Mouse (Mus musculus): ENCODE results near the gene Rtl4. TPM values are rescaled to one million over a fixed set of nuclear protein-coding genes. Genes with fewer than 3 reads are reported as not detected.

Rtl4 gene
- 0.10 and 0.47 TPM in 2 replicates for polyA plus RNA-seq (2016; fragmentation: Nextera tagmentation; extraction: Ambion mirVana)

DNA sequence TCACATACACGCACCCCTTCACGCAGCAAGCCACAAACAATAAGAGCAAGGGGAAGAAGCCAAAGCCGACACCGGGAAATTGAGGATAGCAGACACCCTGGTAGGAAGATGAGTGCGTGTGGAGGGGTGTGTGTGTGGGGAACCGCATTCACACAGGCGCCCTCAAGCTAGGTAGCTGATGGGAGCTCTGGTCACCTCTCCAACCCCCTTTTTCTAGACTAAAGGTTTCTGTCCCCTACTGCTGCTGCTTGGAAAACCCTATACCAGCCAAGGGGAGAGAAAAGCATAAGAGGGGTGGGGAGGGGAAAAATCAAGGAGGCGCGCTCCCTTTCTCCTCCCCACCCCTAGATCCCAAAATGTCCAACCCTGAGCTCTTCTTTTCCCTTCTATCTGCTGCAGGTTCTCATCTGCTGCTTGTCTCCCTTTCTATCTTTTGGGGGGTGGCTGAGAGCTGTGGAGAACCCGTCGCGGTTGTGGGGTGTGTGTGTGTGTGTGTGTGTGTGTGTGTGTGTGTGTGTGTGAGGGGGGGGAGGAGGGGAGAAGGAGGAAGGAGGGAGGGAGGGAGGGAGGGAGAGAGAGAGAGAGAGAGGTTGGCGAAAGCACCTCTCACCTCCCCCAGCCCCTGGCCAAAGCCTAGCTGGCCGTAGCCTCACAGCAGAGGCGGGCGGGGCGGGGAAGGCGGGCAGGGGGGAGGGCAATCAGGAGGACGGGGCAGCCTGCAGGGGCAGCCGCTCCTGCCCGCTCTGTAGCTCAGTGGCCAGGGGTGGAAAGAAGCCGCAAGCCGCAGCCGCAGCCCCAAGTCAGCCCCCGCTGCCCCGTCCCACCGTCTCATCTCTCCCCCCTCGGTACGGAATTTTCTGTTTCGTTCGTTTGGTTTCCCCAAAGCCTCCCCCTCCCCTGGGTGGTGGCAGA lies at the start of gene Rtl4:
Gene Rtl4 (plus strand): TSS at position 701 of the 912 bp plus-strand sequence.
- Histone ChIP-seq H3K27me3 (ENCODE audit: low read depth, poor library complexity, severe bottlenecking) (peaks cover 77% of the 10 kb centered on the region), H3K9me3 (replicated peaks) (no peaks in the 10 kb centered on the region)

DNA sequence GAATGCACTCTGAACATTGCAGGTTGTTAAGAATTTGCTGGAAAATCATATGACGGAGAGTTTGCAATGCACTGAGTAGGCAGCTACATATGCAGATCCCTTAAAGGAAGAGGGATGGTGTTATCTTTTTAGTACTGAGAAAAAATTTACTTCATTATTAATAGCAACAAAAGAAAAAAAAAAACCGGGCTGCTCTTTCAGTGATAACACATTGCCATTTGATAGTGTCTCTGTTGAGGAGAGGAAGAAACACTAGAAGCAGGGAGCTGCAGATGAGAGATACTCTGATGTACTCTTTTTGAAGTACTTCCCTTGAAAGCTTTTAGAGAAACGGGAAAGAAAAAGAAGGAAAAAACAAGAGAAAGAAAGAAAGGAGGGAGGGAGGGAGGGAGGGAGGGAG lies 44.0 kb upstream of the Rtl4 start:
- H3K4me3 ChIP-seq: no peak overlapping the region
- H3K36me3 ChIP-seq: no peaks in the 10 kb centered on the region
- DNase-seq (ENCODE audit: low spot score): no peak
- no peaks in the 10 kb centered on the region for H3K27me3 ChIP-seq (ENCODE audit: low read depth, poor library complexity, severe bottlenecking)
- H3K9me3 ChIP-seq (replicated peaks): no peaks in the 10 kb centered on the region
- WGBS: 74% methylated on average over 2 of the region's 3 CpGs
- no peaks in the 10 kb centered on the region for H3K4me1 ChIP-seq
- H3K27ac ChIP-seq (replicated peaks): no peak overlapping the region

More for the DNA sequence above, at the start of gene Rtl4:
- Histone ChIP-seq H3K4me3 (peak within 1 kb of the TSS; percentile 59), H3K36me3 (no peaks in the 10 kb centered on the region), H3K27ac (replicated peaks) (peak within 1 kb of the TSS; percentile 55; the same call in 1 of the 2 replicates), H3K4me1 (0 out of 2 replicates have a peak, but pooled peaks cover 15% of the 10 kb centered on the region)
- 26% methylated on average over 24 of the region's 31 CpGs for WGBS
- DNase-seq (ENCODE audit: low spot score): peak; percentile 14

DNA sequence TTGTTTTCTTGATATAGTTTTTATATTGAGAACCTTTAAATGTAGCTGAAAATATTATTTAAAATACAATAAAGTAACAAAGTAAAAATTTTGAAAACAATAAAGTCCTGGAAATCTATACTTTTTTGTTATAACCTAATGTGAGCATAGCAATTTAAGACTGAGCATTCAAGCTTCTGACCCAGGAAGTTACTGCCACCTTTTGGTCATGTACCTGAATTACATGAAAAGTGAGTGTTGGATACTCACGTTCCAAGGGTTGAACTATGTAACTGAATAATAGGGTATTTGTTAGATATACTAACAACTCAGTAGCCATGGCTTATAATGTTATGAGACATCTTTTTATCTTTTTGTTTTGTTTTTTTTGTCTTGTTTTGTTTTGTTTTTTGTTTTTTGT lies 43.3 kb upstream of the Rtl4 start:
- Histone ChIP-seq H3K36me3 (no peaks in the 10 kb centered on the region), H3K4me1 (no peaks in the 10 kb centered on the region), H3K9me3 (replicated peaks) (no peaks in the 10 kb centered on the region), H3K27ac (replicated peaks) (no peak overlapping the region), H3K4me3 (no peak overlapping the region), H3K27me3 (ENCODE audit: low read depth, poor library complexity, severe bottlenecking) (no peaks in the 10 kb centered on the region)
- 37% methylated on average over 1 of the region's 1 CpGs for WGBS
- DNase-seq (ENCODE audit: low spot score): no peak

GRCm38 (mm10) chrX:144652196-144652595 lies 36.5 kb upstream of the Rtl4 start:
- H3K27me3 ChIP-seq (ENCODE audit: low read depth, poor library complexity, severe bottlenecking): peaks cover 27% of the 10 kb centered on the region; the same call in 1 of the 2 replicates
- 81% methylated on average over 2 of the region's 2 CpGs for WGBS

GRCm38 (mm10) chrX:144687742-144688141 lies 965 bp upstream of the Rtl4 start:
- H3K27ac ChIP-seq (replicated peaks): no peak overlapping the region
- 0 out of 2 replicates have a peak, but pooled peaks cover 15% of the 10 kb centered on the region for H3K4me1 ChIP-seq
- no peak for DNase-seq (ENCODE audit: low spot score)
- peak overlapping the region; percentile 59 for H3K4me3 ChIP-seq
- WGBS: 34% methylated on average over 20 of the region's 20 CpGs
- peaks cover 77% of the 10 kb centered on the region for H3K27me3 ChIP-seq (ENCODE audit: low read depth, poor library complexity, severe bottlenecking)
- H3K9me3 ChIP-seq (replicated peaks): no peaks in the 10 kb centered on the region
- H3K36me3 ChIP-seq: no peaks in the 10 kb centered on the region

More at GRCm38 (mm10) chrX:144652196-144652595, 36.5 kb upstream of the Rtl4 start:
- Histone ChIP-seq H3K4me1 (no peaks in the 10 kb centered on the region), H3K4me3 (no peak overlapping the region), H3K27ac (replicated peaks) (no peak overlapping the region), H3K36me3 (no peaks in the 10 kb centered on the region), H3K9me3 (replicated peaks) (no peaks in the 10 kb centered on the region)
- DNase-seq (ENCODE audit: low spot score): no peak

- WGBS: 33% methylated on average over 1 of the region's 1 CpGs
- peak within 1 kb of the TSS; percentile 55; the same call in 1 of the 2 replicates for H3K27ac ChIP-seq (replicated peaks)
- no peaks in the 10 kb centered on the region for H3K36me3 ChIP-seq
- 0 out of 2 replicates have a peak, but pooled peaks cover 15% of the 10 kb centered on the region for H3K4me1 ChIP-seq
- H3K27me3 ChIP-seq (ENCODE audit: low read depth, poor library complexity, severe bottlenecking): peaks cover 77% of the 10 kb centered on the region
- peak within 1 kb of the TSS; percentile 59 for H3K4me3 ChIP-seq
- no peak for DNase-seq (ENCODE audit: low spot score)
- H3K9me3 ChIP-seq (replicated peaks): no peaks in the 10 kb centered on the region
These were observed 733 bp upstream of the Rtl4 start, which contains the start of gene Trpc5 for GRCm38 (mm10) chrX:144688142-144688206. TSS of gene Trpc5 (minus strand) at chrX:144688180.

DNA sequence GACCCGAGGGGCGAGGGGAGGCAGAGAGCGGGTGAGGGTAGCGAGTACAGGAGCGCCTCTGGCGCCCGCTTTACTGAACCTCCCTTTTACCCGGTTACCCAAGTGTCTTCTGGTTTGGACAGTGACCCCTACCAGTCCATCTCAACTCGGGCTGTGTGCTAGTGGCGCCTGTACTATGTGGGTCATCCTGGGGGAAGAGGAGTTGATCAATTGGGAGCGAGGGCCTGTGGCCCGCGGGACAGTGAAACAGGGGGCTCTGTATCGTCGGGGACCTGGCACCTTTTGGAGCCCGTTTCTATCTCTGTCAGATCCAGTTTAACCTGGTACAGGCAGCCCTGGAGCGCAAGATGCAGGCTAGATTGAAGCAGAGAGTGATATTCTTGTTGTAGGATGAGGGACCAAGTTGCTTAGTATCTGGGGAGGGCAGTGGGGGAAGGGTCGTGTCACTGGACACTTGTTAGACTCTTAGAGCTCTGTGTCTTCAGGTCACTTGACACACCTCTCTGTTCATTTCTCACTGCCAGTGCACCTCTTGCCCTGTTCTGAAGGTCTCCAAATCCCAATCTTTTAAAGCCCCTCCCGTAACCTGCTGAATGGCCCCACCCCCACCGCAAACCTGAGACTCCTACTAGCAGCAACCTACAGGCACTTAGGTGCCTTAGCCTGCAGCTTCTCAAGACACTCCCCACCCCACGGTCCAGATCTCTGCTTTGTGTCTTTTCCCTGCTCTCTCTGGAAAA lies 582 bp downstream of the Rtl4 start:
- H3K27ac ChIP-seq (replicated peaks): peak overlapping the region; percentile 55; the same call in 1 of the 2 replicates
- peaks cover 76% of the 10 kb centered on the region for H3K27me3 ChIP-seq (ENCODE audit: low read depth, poor library complexity, severe bottlenecking)
- peak overlapping the region; percentile 59 for H3K4me3 ChIP-seq
- H3K36me3 ChIP-seq: no peaks in the 10 kb centered on the region
- no peaks in the 10 kb centered on the region for H3K9me3 ChIP-seq (replicated peaks)
- H3K4me1 ChIP-seq: 0 out of 2 replicates have a peak, but pooled peaks cover 15% of the 10 kb centered on the region
- DNase-seq (ENCODE audit: low spot score): peak; percentile 28
- WGBS: 22% methylated on average over 21 of the region's 21 CpGs

GRCm38 (mm10) chrX:144689859-144690181 lies 1.1 kb downstream of the Rtl4 start:
- Histone ChIP-seq H3K4me3 (peak overlapping the region; percentile 59), H3K27ac (replicated peaks) (no peak overlapping the region), H3K9me3 (replicated peaks) (no peaks in the 10 kb centered on the region), H3K36me3 (no peaks in the 10 kb centered on the region), H3K27me3 (ENCODE audit: low read depth, poor library complexity, severe bottlenecking) (peaks cover 70% of the 10 kb centered on the region), H3K4me1 (0 out of 2 replicates have a peak, but pooled peaks cover 15% of the 10 kb centered on the region)
- no peak for DNase-seq (ENCODE audit: low spot score)
- 11% methylated on average over 7 of the region's 7 CpGs for WGBS

GRCm38 (mm10) chrX:144716330-144716729 lies 27.6 kb downstream of the Rtl4 start:
- Histone ChIP-seq H3K27me3 (ENCODE audit: low read depth, poor library complexity, severe bottlenecking) (no peaks in the 10 kb centered on the region), H3K27ac (replicated peaks) (no peak overlapping the region), H3K9me3 (replicated peaks) (no peaks in the 10 kb centered on the region), H3K4me1 (no peaks in the 10 kb centered on the region), H3K36me3 (no peaks in the 10 kb centered on the region), H3K4me3 (no peak overlapping the region)
- DNase-seq (ENCODE audit: low spot score): no peak
- WGBS: 93% methylated on average over 1 of the region's 1 CpGs

GRCm38 (mm10) chrX:144747528-144748049 lies 58.9 kb downstream of the Rtl4 start:
- no peaks in the 10 kb centered on the region for H3K4me1 ChIP-seq
- no peaks in the 10 kb centered on the region; the same call in 1 of the 2 replicates for H3K27me3 ChIP-seq (ENCODE audit: low read depth, poor library complexity, severe bottlenecking)
- H3K27ac ChIP-seq (replicated peaks): no peak overlapping the region
- no peaks in the 10 kb centered on the region for H3K36me3 ChIP-seq
- no peak overlapping the region for H3K4me3 ChIP-seq
- H3K9me3 ChIP-seq (replicated peaks): no peaks in the 10 kb centered on the region
- no peak for DNase-seq (ENCODE audit: low spot score)
- WGBS: 67% methylated on average over 3 of the region's 3 CpGs

GRCm38 (mm10) chrX:144986980-144987379 lies 298.3 kb downstream of the Rtl4 start:
- Histone ChIP-seq H3K4me3 (no peak overlapping the region), H3K9me3 (replicated peaks) (no peaks in the 10 kb centered on the region), H3K27ac (replicated peaks) (no peak overlapping the region), H3K27me3 (ENCODE audit: low read depth, poor library complexity, severe bottlenecking) (0 out of 2 replicates have a peak, but pooled peaks cover 26% of the 10 kb centered on the region), H3K4me1 (no peaks in the 10 kb centered on the region), H3K36me3 (no peaks in the 10 kb centered on the region)
- WGBS: 75% methylated on average over 2 of the region's 2 CpGs
- DNase-seq (ENCODE audit: low spot score): no peak

DNA sequence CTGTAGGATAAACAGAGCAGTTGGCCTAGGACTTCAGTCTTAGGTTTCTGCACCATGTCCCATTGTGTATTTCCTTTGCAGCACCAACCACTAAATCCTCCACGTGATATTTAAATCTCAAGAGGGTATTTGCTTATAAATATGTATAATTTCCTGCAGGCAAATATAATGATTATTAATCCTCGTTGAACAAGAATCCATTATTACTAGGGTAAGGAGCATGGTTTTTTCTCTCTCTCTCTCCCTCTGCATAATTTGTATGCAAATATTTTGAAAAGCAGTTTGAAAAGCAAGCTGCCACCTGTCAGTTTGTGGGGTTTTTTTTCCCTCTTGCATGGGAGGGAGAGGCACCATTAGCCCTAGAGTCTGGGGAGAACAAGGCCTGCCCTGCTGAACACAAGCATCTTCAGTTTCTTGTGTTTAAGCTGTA lies 376.8 kb downstream of the Rtl4 start:
- Histone ChIP-seq H3K27ac (replicated peaks) (no peak overlapping the region), H3K4me1 (no peaks in the 10 kb centered on the region), H3K36me3 (no peaks in the 10 kb centered on the region), H3K4me3 (no peak overlapping the region), H3K27me3 (ENCODE audit: low read depth, poor library complexity, severe bottlenecking) (peaks cover 7% of the 10 kb centered on the region; the same call in 1 of the 2 replicates), H3K9me3 (replicated peaks) (no peaks in the 10 kb centered on the region)
- no peak for DNase-seq (ENCODE audit: low spot score)
- WGBS: 65% methylated on average over 2 of the region's 2 CpGs

GRCm38 (mm10) chrX:145089802-145090201 lies 401.1 kb downstream of the Rtl4 start:
- no peak for DNase-seq (ENCODE audit: low spot score)
- Histone ChIP-seq H3K27me3 (ENCODE audit: low read depth, poor library complexity, severe bottlenecking) (peaks cover 4% of the 10 kb centered on the region), H3K27ac (replicated peaks) (no peak overlapping the region), H3K4me3 (no peak overlapping the region), H3K4me1 (no peaks in the 10 kb centered on the region), H3K9me3 (replicated peaks) (no peaks in the 10 kb centered on the region), H3K36me3 (no peaks in the 10 kb centered on the region)

Data from midbrain, embryonic 10.5 days (tissue).